Comparison of ENCODE assay signal across 22 mouse cellular contexts in genomic region chr12:40801456-40801855, GRCm38 (mm10).
DNase-seq lines count a peak whose midpoint lies in the region; ATAC-seq and TF ChIP-seq lines count a peak whose summit lies in the region.
"Had no signal": no experiment of that assay in that cellular context is flagged by ENCODE, and none has a peak within 500 bp of the region (broad histone marks: within the 10 kb centered on the region; RNA-seq: fewer than 3 reads in every experiment).

No protein-coding gene starts in this region.

- no peak overlapping the region for H3K4me3 ChIP-seq in kidney, embryonic 16.5 days (ENCODE audit: low read length)
- H3K4me3 ChIP-seq: forebrain, embryonic 12.5 days; heart, embryonic 10.5 days; hindbrain, embryonic 15.5 days; liver, embryonic 13.5 days; megakaryocyte, embryonic 14.5 days; neural tube, embryonic 12.5 days had no signal

- CTCF ChIA-PET in Patski (lab: Charles Lee), result interaction anchor here (0.7 kb wide), 1 partner anchor 119 kb away, joined by 3 read pairs; no protein-coding TSS in a partner anchor

- H3K4me2 ChIP-seq in kidney, embryonic 16.5 days (replicated peaks; ENCODE audit: low read depth, low read length), result no peak overlapping the region
- H3K4me2 ChIP-seq: forebrain, embryonic 12.5 days; hindbrain, embryonic 15.5 days; liver, embryonic 13.5 days; lung, embryonic 14.5 days; neural tube, embryonic 12.5 days had no signal

- 74% methylated on average over 3 of the region's 3 CpGs for WGBS in kidney, embryonic 16.5 days

- in situ Hi-C loops in Patski (cut with MboI; ENCODE audit: low pct_unique_long_range_greater_than_20kb), result no loop called here

- ATAC-seq in Patski, result peak; percentile 82
- no peak for ATAC-seq in kidney, embryonic 16.5 days (ENCODE audit: low FRiP score, low TSS enrichment)

- TF ChIP-seq CTCF in Patski (IDR thresholded peaks at IDR 0.05), result no peak

- peaks cover 16% of the 10 kb centered on the region for H3K4me1 ChIP-seq in kidney, embryonic 16.5 days (ENCODE audit: insufficient read depth, low read length)

- DNase-seq in cerebellum, adult 9-10 months, result peak; percentile 72
- no peak for DNase-seq in cerebellum, adult 11 months
- DNase-seq in layer of hippocampus, adult 9-11 months, result peak; percentile 53
- no peak for DNase-seq in layer of hippocampus, adult 9-10 months (ENCODE audit: low spot score)
- peak; percentile 41 for DNase-seq in Patski (ENCODE audit: low read depth, low spot score)
- peak; percentile 41 for DNase-seq in fibroblast of lung, adult 2 months (ENCODE audit: low read depth)
- DNase-seq: adrenal gland, adult 8-10 months; gastrocnemius, postnatal 14 days; kidney, adult 2 months; kidney, postnatal 10 days; liver, embryonic 13.5 days; lung, embryonic 14.5 days; lung, postnatal 36 days; midbrain, embryonic 14.5 days; right cerebral cortex, postnatal 14 days had no signal

- POLR2A ChIA-PET in Patski (lab: Charles Lee), result no interaction called here

- no peaks in the 10 kb centered on the region for H3K36me3 ChIP-seq in kidney, embryonic 16.5 days (ENCODE audit: insufficient read depth, low read length)
- H3K36me3 ChIP-seq: heart, embryonic 10.5 days; liver, embryonic 13.5 days; neural tube, embryonic 12.5 days had no signal

- no peak overlapping the region for H3K9ac ChIP-seq in kidney, embryonic 16.5 days (replicated peaks; ENCODE audit: low read length)
- H3K9ac ChIP-seq: forebrain, embryonic 12.5 days; hindbrain, embryonic 15.5 days; liver, embryonic 13.5 days; lung, embryonic 14.5 days; neural tube, embryonic 12.5 days had no signal

- no peak overlapping the region for H3K27ac ChIP-seq in kidney, embryonic 16.5 days (ENCODE audit: low read length)
- H3K27ac ChIP-seq: forebrain, embryonic 12.5 days; heart, embryonic 10.5 days; hindbrain, embryonic 15.5 days; liver, embryonic 13.5 days; neural tube, embryonic 12.5 days; stomach, postnatal 0 days had no signal

- no peaks in the 10 kb centered on the region for H3K9me3 ChIP-seq in kidney, embryonic 16.5 days (ENCODE audit: low read length)
- H3K9me3 ChIP-seq: forebrain, embryonic 12.5 days; heart, embryonic 10.5 days; hindbrain, embryonic 15.5 days; liver, embryonic 13.5 days; megakaryocyte, embryonic 14.5 days; neural tube, embryonic 12.5 days had no signal

- H3K27me3 ChIP-seq in Patski, result no peaks in the 10 kb centered on the region
- H3K27me3 ChIP-seq in kidney, embryonic 16.5 days (ENCODE audit: insufficient read depth, low read length), result no peaks in the 10 kb centered on the region
- H3K27me3 ChIP-seq: hindbrain, embryonic 15.5 days; liver, embryonic 13.5 days; megakaryocyte, embryonic 14.5 days; neural tube, embryonic 12.5 days had no signal

Comparison
In these comparisons a context has a peak if more than half of its experiments do, and no peak if none do; other contexts are left out.
1. DNase-seq: peak in cerebellum, adult 9-10 months (single experiment), layer of hippocampus, adult 9-11 months (single experiment), Patski (single experiment) and fibroblast of lung, adult 2 months (single experiment); none in cerebellum, adult 11 months (single experiment) and layer of hippocampus, adult 9-10 months (single experiment).